Mouse (Mus musculus) central nervous system, embryonic 18 days (tissue): ENCODE data around the gene Drd5. TPM values are rescaled to one million over a fixed set of nuclear protein-coding genes. Genes with fewer than 3 reads are reported as not detected.

ENCODE experiments used
- polyA plus RNA-seq: library from polyadenylated mRNA; depleted of rRNA; stranded (reverse); fragments of >200 nt; gene quantifications from 2 replicates; pipeline ENCODE4 v1.2.3, GENCODE M21; 2012; rRNA removed

Drd5 gene
- 0.69 and 0.98 TPM in 2 replicates for polyA plus RNA-seq

DNA sequence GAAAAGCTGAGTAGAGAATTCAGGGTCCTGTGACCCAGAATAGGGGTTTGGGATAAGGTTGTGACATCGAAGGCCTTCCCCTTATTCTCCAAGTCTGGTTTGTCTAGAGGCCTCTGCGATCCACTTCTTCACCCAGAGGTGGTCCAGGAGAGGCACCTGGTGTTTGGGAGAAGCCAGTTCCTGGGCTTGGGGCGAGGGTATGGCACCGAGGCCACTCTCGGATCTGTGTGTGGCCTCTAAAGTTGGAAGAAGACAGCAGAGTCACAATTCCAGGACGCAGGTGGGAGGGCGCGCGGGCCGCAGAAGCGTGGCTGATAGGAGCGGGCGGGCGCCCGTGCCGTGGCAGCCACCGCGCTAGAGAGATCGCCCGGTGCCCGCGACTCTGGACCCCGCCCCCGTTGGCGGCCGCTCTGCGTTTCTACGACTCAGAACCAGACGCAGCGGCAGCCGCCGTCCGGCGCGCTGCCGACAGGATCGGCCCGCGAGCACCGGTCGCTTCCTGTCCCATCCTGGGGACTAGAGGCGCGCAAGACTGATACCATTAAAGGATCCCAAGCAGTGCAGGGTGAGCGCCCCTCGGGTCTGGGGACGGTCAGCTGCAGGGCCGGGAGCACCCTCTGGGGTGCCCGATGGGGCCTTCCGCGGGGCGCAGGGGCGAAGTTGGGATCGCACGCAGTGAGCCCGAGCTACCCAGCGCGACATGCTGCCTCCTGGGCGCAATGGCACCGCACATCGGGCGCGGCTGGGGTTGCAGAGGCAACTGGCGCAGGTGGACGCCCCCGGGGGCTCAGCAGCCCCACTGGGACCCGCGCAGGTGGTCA lies at the start of gene Drd5:
TSS of gene Drd5 (plus strand) at position 402 of the 821 bp plus-strand sequence.

DNA sequence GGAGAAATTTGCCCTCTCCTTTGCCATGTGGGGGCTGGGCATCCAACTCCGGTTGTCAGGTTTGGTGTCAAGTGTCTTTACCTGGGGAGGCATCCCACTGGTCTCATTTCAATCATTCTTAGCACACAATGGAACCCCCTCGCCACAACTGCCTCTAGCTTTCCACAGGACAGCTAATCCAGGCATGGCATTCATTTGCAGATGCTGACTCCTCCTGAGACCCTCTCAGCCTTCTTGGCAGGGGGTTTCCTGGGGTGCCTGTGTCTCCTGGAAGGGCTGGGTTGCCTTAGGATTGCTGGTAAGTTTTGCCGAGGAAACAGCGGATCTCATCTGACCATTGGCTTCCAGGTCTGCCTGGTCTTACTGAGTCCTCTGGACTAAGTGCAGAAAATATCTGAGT lies 43.4 kb upstream of the Drd5 start, which contains the start of gene Otop1:
TSS of gene Otop1 (plus strand) at position 202 of the 400 bp plus-strand sequence.

Other genes starting within 250 kb of the Drd5 start
- gene Nsg1, start 159.5 kb upstream of the Drd5 start, polyA plus RNA-seq = 1,293 and 1,368 TPM in 2 replicates
- 26.8 and 29.8 TPM in 2 replicates for gene Zbtb49, start 98.9 kb upstream of the Drd5 start, polyA plus RNA-seq
- gene Lyar, start 98.9 kb upstream of the Drd5 start, polyA plus RNA-seq = 24.5 and 27.2 TPM in 2 replicates
- 66.2 and 70.3 TPM in 2 replicates for gene Tmem128, start 59.2 kb upstream of the Drd5 start, polyA plus RNA-seq
- not detected in 2 replicates for gene Otop1, start 43.4 kb upstream of the Drd5 start, polyA plus RNA-seq
- 0.57 and 0.93 TPM in 2 replicates for gene Slc2a9, start 183.8 kb downstream of the Drd5 start, polyA plus RNA-seq
- gene Wdr1, start 243.9 kb downstream of the Drd5 start, polyA plus RNA-seq = 156 and 163 TPM in 2 replicates